Mouse (Mus musculus) heart, embryonic 13.5 days (tissue): ENCODE measurements around the gene Xk. TPM values are rescaled to one million over a fixed set of nuclear protein-coding genes. Genes with fewer than 3 reads are reported as not detected.

ENCODE experiments used
- ATAC-seq: fragments of 200-750 bp; cut with Nextera tagmentation; 2 replicates; pipeline ENCODE4 v1.8.0; 2017; ENCODE audit warnings: moderate TSS enrichment; ENCODE audit not compliant: insufficient number of reproducible peaks, low FRiP score, low TSS enrichment; ENCODE audit errors: extremely low read depth
- H3K27ac ChIP-seq: fragments of 300-500 bp; sonication (generic); replicated peaks from 2 replicates; pipeline ENCODE4 v1.5.1; 2015; ENCODE audit warnings: moderate library complexity, mild to moderate bottlenecking, inconsistent platforms
- H3K27me3 ChIP-seq: fragments of 300-500 bp; sonication (generic); replicated peaks from 2 replicates; pipeline ENCODE4 v1.6.1; 2015; ENCODE audit warnings: mild to moderate bottlenecking, inconsistent platforms
- H3K36me3 ChIP-seq: fragments of 300-500 bp; sonication (generic); 2 replicates; pipeline ENCODE4 v1.6.1; 2015; ENCODE audit warnings: mild to moderate bottlenecking, inconsistent platforms
- H3K4me1 ChIP-seq: fragments of 300-500 bp; sonication (generic); 2 replicates; pipeline ENCODE4 v1.6.1; 2015; ENCODE audit warnings: inconsistent platforms
- H3K4me2 ChIP-seq: fragments of 300-500 bp; sonication (generic); 2 replicates; pipeline ENCODE4 v1.6.1; 2015; ENCODE audit warnings: inconsistent platforms, mild to moderate bottlenecking, moderate library complexity
- H3K4me3 ChIP-seq: fragments of 300-500 bp; sonication (generic); 2 replicates; pipeline ENCODE4 v1.5.1; 2015; ENCODE audit warnings: moderate library complexity, mild to moderate bottlenecking, inconsistent platforms
- H3K9ac ChIP-seq: fragments of 300-500 bp; sonication (generic); 2 replicates; pipeline ENCODE4 v1.6.1; 2015; ENCODE audit warnings: inconsistent platforms, mild to moderate bottlenecking, moderate library complexity
- H3K9me3 ChIP-seq: fragments of 300-500 bp; sonication (generic); 2 replicates; pipeline ENCODE4 v1.6.1; 2016; ENCODE audit warnings: inconsistent platforms
- WGBS: fragments of 180-500 bp; shearing (Covaris S2); methylation state at CpG from one replicate; pipeline ENCODE4 v1.1.7; 2015; ENCODE audit warnings: mixed read lengths; 5-methylcytosine and 5-hydroxymethylcytosine counted together
- polyA plus RNA-seq: library from polyadenylated mRNA; unstranded; fragments of >200 nt; fragmentation: Nextera tagmentation; extraction: Ambion mirVana; gene quantifications from 2 replicates; pipeline ENCODE4 v1.2.1, GENCODE M21; 2015

The Xk gene
- polyA plus RNA-seq, result 3.4 and 3.7 TPM in 2 replicates

- H3K27ac ChIP-seq, result peak within 1 kb of the TSS; percentile 59
- H3K36me3 ChIP-seq, result no peaks in the 10 kb centered on the region
- H3K9ac ChIP-seq, result peak within 1 kb of the TSS; percentile 81
- H3K4me3 ChIP-seq, result peak within 1 kb of the TSS; percentile 66
- no peaks in the 10 kb centered on the region; the same call in 1 of the 2 replicates for H3K4me1 ChIP-seq
- no peaks in the 10 kb centered on the region; the same call in 1 of the 2 replicates for H3K27me3 ChIP-seq
- no peaks in the 10 kb centered on the region for H3K9me3 ChIP-seq
- 7% methylated on average over 61 of the region's 94 CpGs for WGBS
- peak; percentile 84 for ATAC-seq
- H3K4me2 ChIP-seq, result peak within 1 kb of the TSS; percentile 69
These were observed at the start of gene Xk for GRCm38 (mm10) chrX:9272460-9273361. TSS of gene Xk (plus strand) at chrX:9272756.

- Histone ChIP-seq H3K4me2 (no peak overlapping the region), H3K9ac (no peak overlapping the region), H3K4me3 (no peak overlapping the region), H3K27ac (no peak overlapping the region), H3K36me3 (no peaks in the 10 kb centered on the region), H3K27me3 (no peaks in the 10 kb centered on the region), H3K9me3 (peaks cover 3% of the 10 kb centered on the region; the same call in 1 of the 2 replicates), H3K4me1 (no peaks in the 10 kb centered on the region)
- WGBS, result 65% methylated on average over 2 of the region's 2 CpGs
- no peak for ATAC-seq
These were observed 45.5 kb upstream of the Xk start for GRCm38 (mm10) chrX:9227105-9227504.

GRCm38 (mm10) chrX:9240737-9241591 is 31.6 kb upstream of the Xk start:
- Histone ChIP-seq H3K9me3 (no peaks in the 10 kb centered on the region), H3K27me3 (no peaks in the 10 kb centered on the region), H3K4me1 (peaks cover 18% of the 10 kb centered on the region), H3K27ac (no peak overlapping the region), H3K4me3 (no peak overlapping the region), H3K4me2 (no peak overlapping the region), H3K9ac (no peak overlapping the region), H3K36me3 (no peaks in the 10 kb centered on the region)
- ATAC-seq, result no peak
- 82% methylated on average over 5 of the region's 5 CpGs for WGBS

GRCm38 (mm10) chrX:9243381-9243864 is 29.1 kb upstream of the Xk start:
- ATAC-seq, result no peak
- Histone ChIP-seq H3K9me3 (no peaks in the 10 kb centered on the region), H3K4me2 (peak overlapping the region; percentile 11; the same call in 1 of the 2 replicates), H3K4me3 (no peak overlapping the region), H3K36me3 (no peaks in the 10 kb centered on the region), H3K4me1 (peaks cover 18% of the 10 kb centered on the region), H3K9ac (no peak overlapping the region), H3K27me3 (no peaks in the 10 kb centered on the region), H3K27ac (no peak overlapping the region)
- 27% methylated on average over 8 of the region's 8 CpGs for WGBS

GRCm38 (mm10) chrX:9244603-9245336 is 27.8 kb upstream of the Xk start:
- 47% methylated on average over 12 of the region's 12 CpGs for WGBS
- Histone ChIP-seq H3K9me3 (no peaks in the 10 kb centered on the region), H3K27ac (no peak overlapping the region), H3K4me3 (no peak overlapping the region), H3K9ac (no peak overlapping the region), H3K27me3 (no peaks in the 10 kb centered on the region), H3K4me2 (peak overlapping the region; percentile 36), H3K36me3 (no peaks in the 10 kb centered on the region), H3K4me1 (peaks cover 18% of the 10 kb centered on the region)
- ATAC-seq, result no peak

GRCm38 (mm10) chrX:9248911-9249310 is 23.6 kb upstream of the Xk start:
- Histone ChIP-seq H3K27me3 (no peaks in the 10 kb centered on the region), H3K9ac (no peak overlapping the region), H3K4me3 (no peak overlapping the region), H3K4me1 (peaks cover 8% of the 10 kb centered on the region), H3K27ac (no peak overlapping the region), H3K36me3 (no peaks in the 10 kb centered on the region), H3K4me2 (no peak overlapping the region), H3K9me3 (no peaks in the 10 kb centered on the region)
- no peak for ATAC-seq
- 57% methylated on average over 5 of the region's 5 CpGs for WGBS

GRCm38 (mm10) chrX:9253990-9254389 is 18.6 kb upstream of the Xk start:
- H3K36me3 ChIP-seq, result no peaks in the 10 kb centered on the region

GRCm38 (mm10) chrX:9254901-9255300 is 17.7 kb upstream of the Xk start:
- no peak for ATAC-seq
- no peaks in the 10 kb centered on the region for H3K9me3 ChIP-seq
- H3K4me1 ChIP-seq, result no peaks in the 10 kb centered on the region
- H3K27ac ChIP-seq, result no peak overlapping the region
- peak overlapping the region; percentile 27; the same call in 1 of the 2 replicates for H3K4me2 ChIP-seq
- H3K4me3 ChIP-seq, result no peak overlapping the region
- no peaks in the 10 kb centered on the region for H3K27me3 ChIP-seq
- no peaks in the 10 kb centered on the region for H3K36me3 ChIP-seq
- WGBS, result 73% methylated on average over 3 of the region's 3 CpGs
- H3K9ac ChIP-seq, result no peak overlapping the region

More at GRCm38 (mm10) chrX:9253990-9254389, 18.6 kb upstream of the Xk start:
- no peaks in the 10 kb centered on the region for H3K27me3 ChIP-seq
- no peak for ATAC-seq
- no peaks in the 10 kb centered on the region for H3K9me3 ChIP-seq
- H3K4me1 ChIP-seq, result no peaks in the 10 kb centered on the region; the same call in 1 of the 2 replicates
- H3K4me3 ChIP-seq, result no peak overlapping the region
- no peak overlapping the region for H3K9ac ChIP-seq
- no peak overlapping the region for H3K27ac ChIP-seq
- no peak overlapping the region for H3K4me2 ChIP-seq
- WGBS, result 73% methylated on average over 10 of the region's 10 CpGs

- Histone ChIP-seq H3K4me1 (no peaks in the 10 kb centered on the region), H3K27me3 (no peaks in the 10 kb centered on the region), H3K4me3 (peak within 1 kb of the TSS; percentile 8; the same call in 1 of the 2 replicates), H3K9ac (no peak within 1 kb of the TSS), H3K27ac (no peak within 1 kb of the TSS), H3K9me3 (no peaks in the 10 kb centered on the region), H3K36me3 (no peaks in the 10 kb centered on the region), H3K4me2 (peak within 1 kb of the TSS; percentile 27; the same call in 1 of the 2 replicates)
- WGBS, result 66% methylated on average over 5 of the region's 5 CpGs
- ATAC-seq, result no peak
These were observed 15.8 kb upstream of the Xk start, which contains the start of gene Gm14862 for GRCm38 (mm10) chrX:9256766-9257165. TSS of gene Gm14862 (minus strand) at chrX:9256899.

- ATAC-seq, result no peak
- H3K4me3 ChIP-seq, result no peak overlapping the region
- no peak overlapping the region for H3K4me2 ChIP-seq
- no peaks in the 10 kb centered on the region for H3K36me3 ChIP-seq
- H3K4me1 ChIP-seq, result no peaks in the 10 kb centered on the region
- 75% methylated on average over 7 of the region's 7 CpGs for WGBS
- no peak overlapping the region for H3K27ac ChIP-seq
- H3K27me3 ChIP-seq, result no peaks in the 10 kb centered on the region
- no peaks in the 10 kb centered on the region for H3K9me3 ChIP-seq
- H3K9ac ChIP-seq, result no peak overlapping the region
These were observed 14.7 kb upstream of the Xk start for GRCm38 (mm10) chrX:9257831-9258230.
